Comparison of ENCODE assay signal across 14 mouse cellular contexts in the genomic region with DNA sequence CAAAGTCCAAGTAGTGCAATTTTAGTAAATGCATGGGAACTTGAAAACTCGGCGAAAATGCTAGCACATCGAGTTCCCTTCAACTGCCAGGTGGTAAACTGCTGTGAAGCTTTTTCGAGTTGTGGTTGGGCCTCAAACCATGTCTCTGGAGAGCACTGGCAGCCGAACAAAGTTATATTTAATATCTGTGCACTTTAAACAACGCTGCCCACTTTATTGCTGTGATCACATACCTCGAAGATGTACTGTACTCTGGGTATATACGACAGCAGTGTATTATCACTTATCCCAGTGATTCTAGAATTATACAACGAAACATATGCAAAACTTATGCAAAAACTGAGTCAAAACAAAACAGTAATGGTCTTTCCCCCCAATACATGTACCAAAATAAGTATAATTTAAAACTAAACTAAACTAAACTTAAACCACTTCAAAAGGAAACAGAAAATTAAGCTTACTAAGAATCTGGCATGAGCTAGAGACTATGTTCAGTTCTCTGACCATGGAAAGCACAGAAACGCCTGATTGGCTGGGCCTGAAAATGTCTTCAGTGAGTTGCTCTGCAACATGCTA. TPM values are rescaled to one million over a fixed set of nuclear protein-coding genes. Genes with fewer than 3 reads are reported as not detected.
DNase-seq lines count a peak whose midpoint lies in the region; ATAC-seq and TF ChIP-seq lines count a peak whose summit lies in the region.
"Had no signal": no experiment of that assay in that cellular context is flagged by ENCODE, and none has a peak within 500 bp of the region (broad histone marks: within the 10 kb centered on the region; RNA-seq: fewer than 3 reads in every experiment).

No protein-coding gene starts in this region.

- H3K9me3 ChIP-seq in forebrain, embryonic 15.5 days = no peaks in the 10 kb centered on the region
- no peaks in the 10 kb centered on the region for H3K9me3 ChIP-seq in forebrain, postnatal 0 days (ENCODE audit: low read length)
- H3K9me3 ChIP-seq: limb, embryonic 12.5 days; neural tube, embryonic 12.5 days had no signal

- H3K4me2 ChIP-seq in forebrain, embryonic 15.5 days (replicated peaks) = no peak overlapping the region
- no peak overlapping the region for H3K4me2 ChIP-seq in forebrain, postnatal 0 days (ENCODE audit: low read depth)
- H3K4me2 ChIP-seq: hindbrain, embryonic 14.5 days; limb, embryonic 12.5 days; neural tube, embryonic 12.5 days had no signal

- peaks cover 9% of the 10 kb centered on the region for H3K4me1 ChIP-seq in forebrain, embryonic 15.5 days
- H3K4me1 ChIP-seq in forebrain, postnatal 0 days (ENCODE audit: insufficient read depth) = no peaks in the 10 kb centered on the region
- H3K4me1 ChIP-seq: limb, embryonic 12.5 days; neural tube, embryonic 12.5 days had no signal

- intact Hi-C loops in left cerebral cortex, postnatal 25 days (cut with DNase I) = no loop called here
- intact Hi-C loops in left cerebral cortex, postnatal 10 days (cut with DNase I) = no loop called here

- H3K27ac ChIP-seq in forebrain, embryonic 15.5 days (replicated peaks) = 0 out of 2 replicates have a peak overlapping the region, but pooled peaks have one; percentile 23
- H3K27ac ChIP-seq in forebrain, postnatal 0 days (ENCODE audit: low read depth, low read length) = no peak overlapping the region
- H3K27ac ChIP-seq: hindbrain, embryonic 14.5 days; kidney, postnatal 0 days; limb, embryonic 12.5 days; neural tube, embryonic 12.5 days had no signal

- no peaks in the 10 kb centered on the region for H3K36me3 ChIP-seq in forebrain, embryonic 15.5 days
- no peaks in the 10 kb centered on the region for H3K36me3 ChIP-seq in forebrain, postnatal 0 days (ENCODE audit: insufficient read depth)
- H3K36me3 ChIP-seq: limb, embryonic 12.5 days; neural tube, embryonic 12.5 days had no signal

- no peak for TF ChIP-seq CTCF in forebrain, postnatal 0 days (IDR thresholded peaks at IDR 0.05; ENCODE audit: low read depth)

- H3K9ac ChIP-seq in forebrain, embryonic 15.5 days (replicated peaks) = no peak overlapping the region
- no peak overlapping the region for H3K9ac ChIP-seq in forebrain, postnatal 0 days
- H3K9ac ChIP-seq: hindbrain, embryonic 14.5 days; limb, embryonic 12.5 days; neural tube, embryonic 12.5 days had no signal

- ATAC-seq in forebrain, embryonic 15.5 days (replicated peaks) = no peak
- no peak for ATAC-seq in forebrain, postnatal 0 days
- no peak; the same call in 1 of the 2 replicates for ATAC-seq in granulocyte monocyte progenitor cell, adult 5-6 weeks (replicated peaks; ENCODE audit: poor library complexity, severe bottlenecking)
- no peak for ATAC-seq in erythroid progenitor cell, adult 5-6 weeks (replicated peaks; ENCODE audit: low FRiP score, poor library complexity, severe bottlenecking)

- no peaks in the 10 kb centered on the region for H3K27me3 ChIP-seq in forebrain, embryonic 15.5 days
- H3K27me3 ChIP-seq in forebrain, postnatal 0 days (ENCODE audit: insufficient read depth, low read length) = no peaks in the 10 kb centered on the region
- H3K27me3 ChIP-seq: limb, embryonic 12.5 days; neural tube, embryonic 12.5 days had no signal

- DNase-seq in forebrain, postnatal 0 days = no peak
- peak; percentile 18 to 43 for DNase-seq in left cerebral cortex, postnatal 25 days (ENCODE audit: low spot score in 2 of 2)
- DNase-seq in left cerebral cortex, postnatal 10 days (ENCODE audit: extremely low spot score in 1 of 2, low spot score in 2 of 2) = no peak
- peak; percentile 58 for DNase-seq in brain, adult 2 months (ENCODE audit: low read depth, low spot score)
- DNase-seq in thymus, adult 18-20 months = peak; percentile 13 to 35
- DNase-seq: cerebellum, postnatal 10 days; gastrocnemius, postnatal 10 days had no signal

- 75% methylated on average over 10 of the region's 10 CpGs for WGBS in forebrain, embryonic 15.5 days
- 63% methylated on average over 10 of the region's 10 CpGs for WGBS in forebrain, postnatal 0 days

- no peak overlapping the region for H3K4me3 ChIP-seq in forebrain, embryonic 15.5 days
- H3K4me3 ChIP-seq in forebrain, postnatal 0 days (ENCODE audit: low read depth, low read length) = no peak overlapping the region
- H3K4me3 ChIP-seq: limb, embryonic 12.5 days; neural tube, embryonic 12.5 days had no signal

RNA-seq across cellular contexts. Expression of a gene that starts 15.6 kb away (rescaled TPM):
- 13.0 and 13.7 TPM in 2 replicates for polyA plus RNA-seq in forebrain, embryonic 15.5 days (2015; fragmentation: Nextera tagmentation; extraction: Ambion mirVana)
- 28.8 and 29.5 TPM in 2 replicates for total RNA-seq in forebrain, postnatal 0 days (2014; rRNA removed)
- 6.3 and 8.7 TPM in 2 replicates for polyA plus RNA-seq in forebrain, postnatal 0 days (2015; fragmentation: Nextera tagmentation; extraction: Ambion mirVana)
- 10 to 100 TPM; 17.1 to 23.2 TPM for total RNA-seq in left cerebral cortex, postnatal 25 days (2021)
- total RNA-seq in left cerebral cortex, postnatal 10 days (2021) = 10 to 100 TPM; 16.8 to 20.9 TPM
- 22.1 and 24.8 TPM in 2 replicates for total RNA-seq in granulocyte monocyte progenitor cell, adult 5-6 weeks (2014; fragmentation: Nextera tagmentation)
- 34.5 and 40.2 TPM in 2 replicates for total RNA-seq in granulocyte monocyte progenitor cell, adult 5-6 weeks (2017)
- total RNA-seq in erythroid progenitor cell, adult 5-6 weeks (2015; ENCODE audit: low replicate concordance) = 18.0 and 22.2 TPM in 2 replicates
- 21.6 and 21.8 TPM in 2 replicates for total RNA-seq in erythroid progenitor cell, adult 5-6 weeks (2017; ENCODE audit: low replicate concordance)

Comparison
In these comparisons a context has a peak if more than half of its experiments do, and no peak if none do; other contexts are left out.
1. DNase-seq: peak in left cerebral cortex, postnatal 25 days (2 of 2), brain, adult 2 months (single experiment) and thymus, adult 18-20 months (2 of 2); none in forebrain, postnatal 0 days (single experiment) and left cerebral cortex, postnatal 10 days (0 of 2).